Mouse (Mus musculus) lung, adult 2 months (tissue): ENCODE data around the gene Inpp5f.

ENCODE experiments used
- CTCF ChIP-seq: fragments of 200-500 bp; IDR thresholded peaks from 2 replicates; pipeline ENCODE4 v1.5.1; 2011; ENCODE audit warnings: mild to moderate bottlenecking, low read length, control low read depth; ENCODE audit not compliant: insufficient read depth
- POLR2A ChIP-seq: fragments of 200-500 bp; IDR thresholded peaks from 2 replicates; pipeline ENCODE4 v1.6.1; 2011; ENCODE audit warnings: low read depth, mild to moderate bottlenecking, control low read depth, low read length, borderline replicate concordance; ENCODE audit errors: extremely low read depth

- TF ChIP-seq CTCF, result no peak
- no peak for TF ChIP-seq POLR2A
Measured at GRCm38 (mm10) chr7:128726999-128727398, 115.9 kb downstream of the Inpp5f start.
